Mouse (Mus musculus) midbrain, embryonic 15.5 days (tissue): ENCODE measurements around the gene Defb19. TPM values are rescaled to one million over a fixed set of nuclear protein-coding genes. Genes with fewer than 3 reads are reported as not detected.
A peak's percentile ranks its signal among the peaks of the same experiment; 100 is the strongest.

Source experiments
- ATAC-seq: fragments of 200-750 bp; cut with Nextera tagmentation; replicated peaks from 2 replicates; pipeline ENCODE4 v1.8.0; 2017; ENCODE audit warnings: moderate TSS enrichment
- H3K27ac ChIP-seq: fragments of 300-500 bp; sonication (generic); 2 replicates; pipeline ENCODE4 v1.5.1; 2015; ENCODE audit warnings: mild to moderate bottlenecking, inconsistent platforms
- H3K27me3 ChIP-seq: fragments of 300-500 bp; sonication (generic); replicated peaks from 2 replicates; pipeline ENCODE4 v1.6.1; 2015; ENCODE audit warnings: inconsistent platforms
- H3K36me3 ChIP-seq: fragments of 300-500 bp; sonication (generic); replicated peaks from 2 replicates; pipeline ENCODE4 v1.6.1; 2015; ENCODE audit warnings: inconsistent platforms
- H3K4me1 ChIP-seq: fragments of 300-500 bp; sonication (generic); 2 replicates; pipeline ENCODE4 v1.6.1; 2015; ENCODE audit warnings: inconsistent platforms
- H3K4me2 ChIP-seq: fragments of 300-500 bp; sonication (generic); 2 replicates; pipeline ENCODE4 v1.6.1; 2015; ENCODE audit warnings: inconsistent platforms, mild to moderate bottlenecking, moderate library complexity
- H3K4me3 ChIP-seq: fragments of 300-500 bp; sonication (generic); 2 replicates; pipeline ENCODE4 v1.5.1; 2015; ENCODE audit warnings: mild to moderate bottlenecking, inconsistent platforms
- H3K9ac ChIP-seq: fragments of 300-500 bp; sonication (generic); 2 replicates; pipeline ENCODE4 v1.6.1; 2015; ENCODE audit warnings: mild to moderate bottlenecking, inconsistent platforms
- H3K9me3 ChIP-seq: fragments of 300-500 bp; sonication (generic); 2 replicates; pipeline ENCODE4 v1.6.1; 2016; ENCODE audit warnings: inconsistent platforms
- WGBS: fragments of 180-500 bp; shearing (Covaris S2); methylation state at CpG from one replicate; pipeline ENCODE4 v1.1.7; 2015; ENCODE audit warnings: mixed read lengths; 5-methylcytosine and 5-hydroxymethylcytosine counted together
- polyA plus RNA-seq: library from polyadenylated mRNA; unstranded; fragments of >200 nt; fragmentation: Nextera tagmentation; extraction: Ambion mirVana; gene quantifications from 2 replicates; pipeline ENCODE4 v1.2.1, GENCODE M21; 2015

Gene Defb19
- polyA plus RNA-seq, 1 experiment from 2014 or later: not detected

- H3K9me3 ChIP-seq: no peaks in the 10 kb centered on the region
- H3K4me2 ChIP-seq: no peak within 1 kb of the TSS
- H3K27ac ChIP-seq: no peak within 1 kb of the TSS
- no peaks in the 10 kb centered on the region for H3K27me3 ChIP-seq
- no peak within 1 kb of the TSS for H3K4me3 ChIP-seq
- H3K36me3 ChIP-seq: no peaks in the 10 kb centered on the region
- no peaks in the 10 kb centered on the region for H3K4me1 ChIP-seq
- H3K9ac ChIP-seq: no peak within 1 kb of the TSS
- ATAC-seq: no peak
- WGBS: 63% methylated on average over 11 of the region's 11 CpGs
Measured at GRCm38 (mm10) chr2:152572114-152572794, 7.9 kb downstream of the Defb19 start, which contains the start of gene Defb21. Gene Defb21, plus strand, starts transcription at chr2:152572744.

GRCm38 (mm10) chr2:152570313-152570712 is 9.8 kb downstream of the Defb19 start:
- 84% methylated on average over 6 of the region's 6 CpGs for WGBS
- Histone ChIP-seq H3K4me3 (no peak overlapping the region), H3K9me3 (no peaks in the 10 kb centered on the region), H3K4me2 (no peak overlapping the region), H3K4me1 (no peaks in the 10 kb centered on the region), H3K9ac (no peak overlapping the region), H3K27me3 (no peaks in the 10 kb centered on the region), H3K36me3 (no peaks in the 10 kb centered on the region), H3K27ac (no peak overlapping the region)
- no peak for ATAC-seq

GRCm38 (mm10) chr2:152569881-152570280 is 10.2 kb downstream of the Defb19 start:
- Histone ChIP-seq H3K9ac (no peak overlapping the region), H3K4me2 (no peak overlapping the region), H3K4me1 (no peaks in the 10 kb centered on the region), H3K27ac (no peak overlapping the region), H3K4me3 (no peak overlapping the region), H3K36me3 (no peaks in the 10 kb centered on the region), H3K27me3 (no peaks in the 10 kb centered on the region), H3K9me3 (no peaks in the 10 kb centered on the region)
- no peak for ATAC-seq
- WGBS: 94% methylated on average over 4 of the region's 4 CpGs

GRCm38 (mm10) chr2:152569038-152569437 is 11.1 kb downstream of the Defb19 start, which contains the start of gene Gm17416:
Gene Gm17416, plus strand, starts transcription at chr2:152569338.
- H3K9me3 ChIP-seq: no peaks in the 10 kb centered on the region
- no peak within 1 kb of the TSS for H3K4me3 ChIP-seq
- H3K9ac ChIP-seq: no peak within 1 kb of the TSS
- no peaks in the 10 kb centered on the region for H3K36me3 ChIP-seq
- H3K4me2 ChIP-seq: no peak within 1 kb of the TSS
- H3K4me1 ChIP-seq: no peaks in the 10 kb centered on the region
- no peaks in the 10 kb centered on the region for H3K27me3 ChIP-seq
- H3K27ac ChIP-seq: no peak within 1 kb of the TSS
- WGBS: 92% methylated on average over 5 of the region's 5 CpGs
- no peak for ATAC-seq

- Histone ChIP-seq H3K9me3 (no peaks in the 10 kb centered on the region), H3K36me3 (no peaks in the 10 kb centered on the region), H3K27me3 (no peaks in the 10 kb centered on the region), H3K4me1 (peaks cover 4% of the 10 kb centered on the region; the same call in 1 of the 2 replicates), H3K27ac (no peak overlapping the region), H3K4me2 (no peak overlapping the region), H3K4me3 (no peak overlapping the region), H3K9ac (no peak overlapping the region)
- no peak for ATAC-seq
- 82% methylated on average over 7 of the region's 7 CpGs for WGBS
Measured at GRCm38 (mm10) chr2:152556655-152557054, 23.5 kb downstream of the Defb19 start.

GRCm38 (mm10) chr2:152553774-152554423 is 26.2 kb downstream of the Defb19 start:
- no peaks in the 10 kb centered on the region for H3K36me3 ChIP-seq
- no peaks in the 10 kb centered on the region for H3K9me3 ChIP-seq
- no peaks in the 10 kb centered on the region for H3K27me3 ChIP-seq
- H3K9ac ChIP-seq: no peak overlapping the region
- H3K4me1 ChIP-seq: peaks cover 4% of the 10 kb centered on the region; the same call in 1 of the 2 replicates
- no peak overlapping the region for H3K27ac ChIP-seq
- 0 out of 2 replicates have a peak overlapping the region, but pooled peaks have one; percentile 1 for H3K4me3 ChIP-seq
- ATAC-seq: no peak
- H3K4me2 ChIP-seq: peak overlapping the region; percentile 45
- WGBS: 12% methylated on average over 16 of the region's 16 CpGs

- H3K27me3 ChIP-seq: no peaks in the 10 kb centered on the region
- ATAC-seq: no peak
- no peak overlapping the region for H3K4me3 ChIP-seq
- WGBS: 78% methylated on average over 5 of the region's 5 CpGs
- no peak overlapping the region for H3K4me2 ChIP-seq
- no peaks in the 10 kb centered on the region for H3K4me1 ChIP-seq
- no peak overlapping the region for H3K9ac ChIP-seq
- no peaks in the 10 kb centered on the region for H3K9me3 ChIP-seq
- H3K27ac ChIP-seq: no peak overlapping the region
- no peaks in the 10 kb centered on the region for H3K36me3 ChIP-seq
Measured at GRCm38 (mm10) chr2:152548124-152548523, 32.0 kb downstream of the Defb19 start.

- Histone ChIP-seq H3K9me3 (no peaks in the 10 kb centered on the region), H3K27ac (no peak overlapping the region), H3K4me2 (no peak overlapping the region), H3K4me1 (no peaks in the 10 kb centered on the region), H3K36me3 (no peaks in the 10 kb centered on the region), H3K27me3 (no peaks in the 10 kb centered on the region), H3K4me3 (no peak overlapping the region), H3K9ac (no peak overlapping the region)
- 19% methylated on average over 4 of the region's 4 CpGs for WGBS
- no peak for ATAC-seq
Measured at GRCm38 (mm10) chr2:152544691-152545090, 35.4 kb downstream of the Defb19 start.

- 86% methylated on average over 4 of the region's 4 CpGs for WGBS
- Histone ChIP-seq H3K9ac (no peak overlapping the region), H3K27ac (no peak overlapping the region), H3K9me3 (no peaks in the 10 kb centered on the region), H3K27me3 (no peaks in the 10 kb centered on the region), H3K4me1 (no peaks in the 10 kb centered on the region), H3K36me3 (no peaks in the 10 kb centered on the region), H3K4me2 (no peak overlapping the region), H3K4me3 (no peak overlapping the region)
- no peak for ATAC-seq
Measured at GRCm38 (mm10) chr2:152543478-152543877, 36.6 kb downstream of the Defb19 start.

GRCm38 (mm10) chr2:152542897-152543296 is 37.2 kb downstream of the Defb19 start:
- H3K27ac ChIP-seq: no peak overlapping the region
- no peak for ATAC-seq
- WGBS: 73% methylated on average over 2 of the region's 2 CpGs

GRCm38 (mm10) chr2:152541979-152542378 is 38.1 kb downstream of the Defb19 start:
- no peak overlapping the region for H3K4me3 ChIP-seq
- WGBS: 86% methylated on average over 9 of the region's 9 CpGs
- no peak for ATAC-seq

More at GRCm38 (mm10) chr2:152542897-152543296, 37.2 kb downstream of the Defb19 start:
- no peaks in the 10 kb centered on the region for H3K9me3 ChIP-seq
- no peaks in the 10 kb centered on the region for H3K36me3 ChIP-seq
- H3K27me3 ChIP-seq: no peaks in the 10 kb centered on the region
- no peak overlapping the region for H3K4me2 ChIP-seq
- no peaks in the 10 kb centered on the region for H3K4me1 ChIP-seq
- H3K9ac ChIP-seq: no peak overlapping the region
- H3K4me3 ChIP-seq: no peak overlapping the region

GRCm38 (mm10) chr2:152539944-152540710 is 40.0 kb downstream of the Defb19 start, which contains the start of gene Defb29:
Gene Defb29, minus strand, starts transcription at chr2:152540098.
- H3K9me3 ChIP-seq: no peaks in the 10 kb centered on the region
- H3K9ac ChIP-seq: no peak within 1 kb of the TSS
- no peaks in the 10 kb centered on the region for H3K36me3 ChIP-seq
- no peaks in the 10 kb centered on the region for H3K27me3 ChIP-seq
- no peak for ATAC-seq
- H3K4me1 ChIP-seq: no peaks in the 10 kb centered on the region
- H3K27ac ChIP-seq: no peak within 1 kb of the TSS
- H3K4me3 ChIP-seq: no peak within 1 kb of the TSS
- 56% methylated on average over 13 of the region's 13 CpGs for WGBS
- H3K4me2 ChIP-seq: no peak within 1 kb of the TSS

More at GRCm38 (mm10) chr2:152541979-152542378, 38.1 kb downstream of the Defb19 start:
- no peak overlapping the region for H3K9ac ChIP-seq
- H3K27ac ChIP-seq: no peak overlapping the region
- H3K9me3 ChIP-seq: no peaks in the 10 kb centered on the region
- no peaks in the 10 kb centered on the region for H3K4me1 ChIP-seq
- H3K36me3 ChIP-seq: no peaks in the 10 kb centered on the region
- H3K27me3 ChIP-seq: no peaks in the 10 kb centered on the region
- H3K4me2 ChIP-seq: no peak overlapping the region
